Mouse (Mus musculus): ENCODE measurements around the gene Hagh. TPM values are rescaled to one million over a fixed set of nuclear protein-coding genes. Genes with fewer than 3 reads are reported as not detected.

Gene Hagh
- total and polyA plus RNA-seq, 2 experiments from 2014 or later, result 116 to 129 TPM

GRCm38 (mm10) chr17:24878531-24878930 is 38.6 kb downstream of the Hagh start:
- Histone ChIP-seq H3K4me3 (ENCODE audit: low read depth, low read length) (no peak overlapping the region), H3K27ac (ENCODE audit: low read depth) (no peak overlapping the region), H3K4me2 (ENCODE audit: low read depth, low read length) (no peak overlapping the region), H3K9ac (replicated peaks; ENCODE audit: low read depth, low read length) (no peak overlapping the region), H3K36me3 (replicated peaks; ENCODE audit: control insufficient read depth, insufficient read depth, low read length) (peaks cover 7% of the 10 kb centered on the region), H3K27me3 (ENCODE audit: control insufficient read depth, insufficient read depth, low read length) (no peaks in the 10 kb centered on the region), H3K9me3 (replicated peaks; ENCODE audit: control insufficient read depth, low read length) (no peaks in the 10 kb centered on the region), H3K4me1 (ENCODE audit: control insufficient read depth, insufficient read depth) (no peaks in the 10 kb centered on the region)
- WGBS, result 71% methylated on average over 8 of the region's 8 CpGs
- no peak for ATAC-seq (ENCODE audit: insufficient read depth, low read depth)
- no peak for DNase-seq (ENCODE audit: low spot score)
- TF ChIP-seq EP300 (IDR thresholded peaks at IDR 0.05; ENCODE audit: low read depth) (no peak), CTCF (IDR thresholded peaks at IDR 0.05; ENCODE audit: low read depth) (no peak)

- no peaks in the 10 kb centered on the region for H3K9me3 ChIP-seq (replicated peaks; ENCODE audit: control insufficient read depth, low read length)
- H3K9ac ChIP-seq (replicated peaks; ENCODE audit: low read depth, low read length), result no peak overlapping the region
- H3K4me1 ChIP-seq (ENCODE audit: control insufficient read depth, insufficient read depth), result peaks cover 4% of the 10 kb centered on the region; the same call in 1 of the 2 replicates
- no peak overlapping the region for H3K27ac ChIP-seq (ENCODE audit: low read depth)
- TF ChIP-seq CTCF (IDR thresholded peaks at IDR 0.05; ENCODE audit: low read depth) (peak; percentile 56), EP300 (IDR thresholded peaks at IDR 0.05; ENCODE audit: low read depth) (no peak)
- no peak overlapping the region for H3K4me2 ChIP-seq (ENCODE audit: low read depth, low read length)
- 45% methylated on average over 7 of the region's 7 CpGs for WGBS
- peaks cover 7% of the 10 kb centered on the region for H3K36me3 ChIP-seq (replicated peaks; ENCODE audit: control insufficient read depth, insufficient read depth, low read length)
- no peaks in the 10 kb centered on the region for H3K27me3 ChIP-seq (ENCODE audit: control insufficient read depth, insufficient read depth, low read length)
- H3K4me3 ChIP-seq (ENCODE audit: low read depth, low read length), result no peak overlapping the region
- DNase-seq (ENCODE audit: low spot score) (peak; percentile 55), ATAC-seq (ENCODE audit: insufficient read depth, low read depth) (no peak)
These were observed 41.9 kb downstream of the Hagh start for GRCm38 (mm10) chr17:24881738-24882440.

GRCm38 (mm10) chr17:24884391-24884790 is 44.4 kb downstream of the Hagh start:
- no peak for ATAC-seq (ENCODE audit: insufficient read depth, low read depth)
- Histone ChIP-seq H3K9me3 (replicated peaks; ENCODE audit: control insufficient read depth, low read length) (no peaks in the 10 kb centered on the region), H3K4me2 (ENCODE audit: low read depth, low read length) (no peak overlapping the region), H3K36me3 (replicated peaks; ENCODE audit: control insufficient read depth, insufficient read depth, low read length) (peaks cover 7% of the 10 kb centered on the region), H3K9ac (replicated peaks; ENCODE audit: low read depth, low read length) (no peak overlapping the region), H3K27me3 (ENCODE audit: control insufficient read depth, insufficient read depth, low read length) (no peaks in the 10 kb centered on the region), H3K4me1 (ENCODE audit: control insufficient read depth, insufficient read depth) (peaks cover 17% of the 10 kb centered on the region), H3K4me3 (ENCODE audit: low read depth, low read length) (no peak overlapping the region), H3K27ac (ENCODE audit: low read depth) (no peak overlapping the region)
- TF ChIP-seq EP300 (IDR thresholded peaks at IDR 0.05; ENCODE audit: low read depth) (no peak), CTCF (IDR thresholded peaks at IDR 0.05; ENCODE audit: low read depth) (no peak)
- DNase-seq (ENCODE audit: low spot score), result no peak
- 80% methylated on average over 6 of the region's 6 CpGs for WGBS

GRCm38 (mm10) chr17:24885356-24886133 is 45.6 kb downstream of the Hagh start:
- WGBS, result 19% methylated on average over 22 of the region's 22 CpGs
- Histone ChIP-seq H3K4me3 (ENCODE audit: low read depth, low read length) (peak overlapping the region; percentile 82), H3K4me2 (ENCODE audit: low read depth, low read length) (peak overlapping the region; percentile 89), H3K27me3 (ENCODE audit: control insufficient read depth, insufficient read depth, low read length) (no peaks in the 10 kb centered on the region), H3K36me3 (replicated peaks; ENCODE audit: control insufficient read depth, insufficient read depth, low read length) (peaks cover 12% of the 10 kb centered on the region), H3K27ac (ENCODE audit: low read depth) (peak overlapping the region; percentile 27; the same call in 1 of the 2 replicates), H3K4me1 (ENCODE audit: control insufficient read depth, insufficient read depth) (peaks cover 17% of the 10 kb centered on the region), H3K9me3 (replicated peaks; ENCODE audit: control insufficient read depth, low read length) (no peaks in the 10 kb centered on the region), H3K9ac (replicated peaks; ENCODE audit: low read depth, low read length) (peak overlapping the region; percentile 71)
- no peak for TF ChIP-seq EP300 (IDR thresholded peaks at IDR 0.05; ENCODE audit: low read depth)
- no peak for TF ChIP-seq CTCF (IDR thresholded peaks at IDR 0.05; ENCODE audit: low read depth)
- ATAC-seq (ENCODE audit: insufficient read depth, low read depth), result no peak
- DNase-seq (ENCODE audit: low spot score), result no peak

GRCm38 (mm10) chr17:24886134-24886931 is 46.4 kb downstream of the Hagh start, which contains the start of the genes Nubp2 and Spsb3:
Nubp2 (minus strand) TSS chr17:24886349.
Spsb3 (plus strand) TSS chr17:24886643.
- 0 out of 2 replicates have a peak, but pooled peaks have one; percentile 1 for TF ChIP-seq CTCF (IDR thresholded peaks at IDR 0.05; ENCODE audit: low read depth)
- peak; percentile 91 for TF ChIP-seq EP300 (IDR thresholded peaks at IDR 0.05; ENCODE audit: low read depth)
- under 1% methylated on average over 69 of the region's 69 CpGs for WGBS
- Histone ChIP-seq H3K4me1 (ENCODE audit: control insufficient read depth, insufficient read depth) (peaks cover 17% of the 10 kb centered on the region), H3K4me2 (ENCODE audit: low read depth, low read length) (peak within 1 kb of the TSS; percentile 97), H3K9me3 (replicated peaks; ENCODE audit: control insufficient read depth, low read length) (no peaks in the 10 kb centered on the region), H3K4me3 (ENCODE audit: low read depth, low read length) (peak within 1 kb of the TSS; percentile 88), H3K36me3 (replicated peaks; ENCODE audit: control insufficient read depth, insufficient read depth, low read length) (peaks cover 20% of the 10 kb centered on the region), H3K27me3 (ENCODE audit: control insufficient read depth, insufficient read depth, low read length) (no peaks in the 10 kb centered on the region), H3K27ac (ENCODE audit: low read depth) (peak within 1 kb of the TSS; percentile 92), H3K9ac (replicated peaks; ENCODE audit: low read depth, low read length) (peak within 1 kb of the TSS; percentile 82)
- ATAC-seq (ENCODE audit: insufficient read depth, low read depth), result peak; percentile 95
- DNase-seq (ENCODE audit: low spot score), result peak; percentile 100

All from heart, postnatal 0 days (tissue).